Mouse (Mus musculus) midbrain, embryonic 13.5 days (tissue): ENCODE data around the gene Plac9b. TPM values are rescaled to one million over a fixed set of nuclear protein-coding genes. Genes with fewer than 3 reads are reported as not detected.
"Not testable (repeated sequence)": the region's sequence is repeated elsewhere in the genome, so short reads cannot be mapped to it uniquely, and the experiment has no call there.

Experiments
- ATAC-seq: fragments of 200-750 bp; cut with Nextera tagmentation; 2 replicates; pipeline ENCODE4 v1.8.0; 2017; ENCODE audit warnings: mild to moderate bottlenecking, moderate TSS enrichment, moderate library complexity
- H3K27ac ChIP-seq: fragments of 300-500 bp; sonication (generic); 2 replicates; pipeline ENCODE4 v1.5.1; 2015; ENCODE audit warnings: inconsistent platforms, mild to moderate bottlenecking, moderate library complexity
- H3K27me3 ChIP-seq: fragments of 300-500 bp; sonication (generic); 2 replicates; pipeline ENCODE4 v1.6.1; 2015; ENCODE audit warnings: mild to moderate bottlenecking, inconsistent platforms
- H3K36me3 ChIP-seq: fragments of 300-500 bp; sonication (generic); 2 replicates; pipeline ENCODE4 v1.6.1; 2015; ENCODE audit warnings: mild to moderate bottlenecking, inconsistent platforms
- H3K4me1 ChIP-seq: fragments of 300-500 bp; sonication (generic); replicated peaks from 2 replicates; pipeline ENCODE4 v1.6.1; 2015; ENCODE audit warnings: inconsistent platforms
- H3K4me2 ChIP-seq: fragments of 300-500 bp; sonication (generic); replicated peaks from 2 replicates; pipeline ENCODE4 v1.6.1; 2015; ENCODE audit warnings: moderate library complexity, mild to moderate bottlenecking, inconsistent platforms
- H3K4me3 ChIP-seq: fragments of 300-500 bp; sonication (generic); replicated peaks from 2 replicates; pipeline ENCODE4 v1.5.1; 2015; ENCODE audit warnings: mild to moderate bottlenecking, inconsistent platforms
- H3K9ac ChIP-seq: fragments of 300-500 bp; sonication (generic); replicated peaks from 2 replicates; pipeline ENCODE4 v1.6.1; 2015; ENCODE audit warnings: mild to moderate bottlenecking, inconsistent platforms
- H3K9me3 ChIP-seq: fragments of 300-500 bp; sonication (generic); 2 replicates; pipeline ENCODE4 v1.6.1; 2016; ENCODE audit warnings: mild to moderate bottlenecking, inconsistent platforms
- WGBS: fragments of 180-500 bp; shearing (Covaris S2); methylation state at CpG from one replicate; pipeline ENCODE4 v1.1.7; 2015; 5-methylcytosine and 5-hydroxymethylcytosine counted together
- polyA plus RNA-seq: library from polyadenylated mRNA; unstranded; fragments of >200 nt; fragmentation: Nextera tagmentation; extraction: Ambion mirVana; gene quantifications from 2 replicates; pipeline ENCODE4 v1.2.1, GENCODE M21; 2015

The Plac9b gene
- polyA plus RNA-seq, 1 experiment from 2014 or later, result 6.3 TPM

- not testable (repeated sequence) for H3K27me3 ChIP-seq, H3K9ac ChIP-seq, ATAC-seq, H3K9me3 ChIP-seq, H3K36me3 ChIP-seq, H3K4me3 ChIP-seq, H3K4me1 ChIP-seq, H3K27ac ChIP-seq, H3K4me2 ChIP-seq
- no CpG with 5 or more reads among the region's 9 CpGs for whole genome bisulfite sequencing
Observed at GRCm38 (mm10) chr14:26161156-26161555, 21.1 kb downstream of the Plac9b start.

GRCm38 (mm10) chr14:26156032-26156431 is 26.2 kb downstream of the Plac9b start:
- H3K36me3 ChIP-seq, H3K4me1 ChIP-seq, H3K27me3 ChIP-seq, H3K9me3 ChIP-seq, H3K9ac ChIP-seq, H3K4me2 ChIP-seq, H3K27ac ChIP-seq, ATAC-seq, H3K4me3 ChIP-seq: not testable (repeated sequence)
- WGBS, result no CpG with 5 or more reads among the region's 7 CpGs

- not testable (repeated sequence) for H3K4me1 ChIP-seq, H3K36me3 ChIP-seq, H3K27ac ChIP-seq, ATAC-seq, H3K9ac ChIP-seq, H3K4me2 ChIP-seq, H3K9me3 ChIP-seq, H3K27me3 ChIP-seq, H3K4me3 ChIP-seq
- no CpG with 5 or more reads among the region's 2 CpGs for WGBS
Observed at GRCm38 (mm10) chr14:26147095-26147494, 35.2 kb downstream of the Plac9b start.

- H3K4me1 ChIP-seq, H3K9me3 ChIP-seq, ATAC-seq, H3K27ac ChIP-seq, H3K4me3 ChIP-seq, H3K36me3 ChIP-seq, H3K27me3 ChIP-seq, H3K4me2 ChIP-seq, H3K9ac ChIP-seq: not testable (repeated sequence)
- WGBS, result no CpG with 5 or more reads among the region's 7 CpGs
Observed at GRCm38 (mm10) chr14:26119095-26119494, 63.2 kb downstream of the Plac9b start.

- H3K9me3 ChIP-seq, H3K9ac ChIP-seq, H3K27me3 ChIP-seq, H3K4me1 ChIP-seq, H3K36me3 ChIP-seq, H3K27ac ChIP-seq, H3K4me3 ChIP-seq, H3K4me2 ChIP-seq: not testable (repeated sequence)
- no CpG with 5 or more reads among the region's 18 CpGs for WGBS
- ATAC-seq, result peak; percentile 96
Observed at GRCm38 (mm10) chr14:26118550-26119000, 63.7 kb downstream of the Plac9b start.

- not testable (repeated sequence) for H3K4me2 ChIP-seq, H3K9me3 ChIP-seq, H3K4me1 ChIP-seq, H3K27me3 ChIP-seq, H3K9ac ChIP-seq, H3K27ac ChIP-seq, H3K36me3 ChIP-seq, H3K4me3 ChIP-seq
- no CpG with 5 or more reads among the region's 7 CpGs for WGBS
- ATAC-seq, result peak; percentile 58
Observed at GRCm38 (mm10) chr14:26118150-26118549, 64.1 kb downstream of the Plac9b start, which contains the start of gene Duxbl2. Duxbl2 (plus strand) TSS chr14:26118349.

Other genes starting within 250 kb of the Plac9b start
- not detected in 2 replicates for gene Cphx1, start 244.2 kb downstream of the Plac9b start, polyA plus RNA-seq
- gene Duxbl1, start 203.9 kb downstream of the Plac9b start, polyA plus RNA-seq, result 6.3 and 7.7 TPM in 2 replicates
- 3.0 and 3.4 TPM in 2 replicates for gene Gm9780, start 139.8 kb downstream of the Plac9b start, polyA plus RNA-seq
- gene Tmem254c, start 115.1 kb downstream of the Plac9b start, polyA plus RNA-seq, result 17.6 and 21.9 TPM in 2 replicates
- gene Cphx2, start 101.0 kb downstream of the Plac9b start, polyA plus RNA-seq, result not detected in 2 replicates
- gene Cphx3, start 100.2 kb downstream of the Plac9b start, polyA plus RNA-seq, result not detected in 2 replicates
- gene Duxbl2, start 64.1 kb downstream of the Plac9b start, polyA plus RNA-seq, result not detected in 2 replicates
- 18.7 and 19.3 TPM in 2 replicates for gene Tmem254b, start 24.6 kb upstream of the Plac9b start, polyA plus RNA-seq
- 5.9 and 8.1 TPM in 2 replicates for gene Duxbl3, start 75.5 kb upstream of the Plac9b start, polyA plus RNA-seq